Mouse (Mus musculus) CH12F3 (cell line): ENCODE results near the gene Nudt15.
"Not testable (repeated sequence)": the region's sequence is repeated elsewhere in the genome, so short reads cannot be mapped to it uniquely, and the experiment has no call there.

ENCODE experiments used
- in situ Hi-C: fragments of 300-500 bp; cut with MboI; formaldehyde crosslinking; loops from 2 replicates; pipeline ENCODE4 v1.14.3; 2020; ENCODE audit warnings: low sequenced_read_pairs

Nudt15 gene

DNA sequence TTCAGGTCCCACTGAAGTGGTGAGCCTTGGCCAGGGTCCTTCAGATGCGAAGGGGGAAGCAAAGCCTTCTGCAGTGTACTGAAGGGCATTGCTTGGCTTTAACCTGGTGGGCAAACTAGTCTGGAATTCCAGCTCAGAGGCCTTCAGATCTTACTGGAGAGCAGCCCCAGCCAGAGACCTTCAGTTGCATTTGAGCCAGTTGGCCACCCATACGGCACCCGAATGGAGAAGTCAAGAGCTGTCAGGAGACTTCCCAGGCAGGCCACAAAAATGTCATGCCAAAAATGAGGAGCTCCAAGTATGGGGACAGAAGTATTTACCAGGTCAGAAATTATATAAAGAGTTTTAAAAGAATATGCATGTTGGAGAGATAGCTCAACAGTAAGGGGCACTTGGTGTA lies at the start of gene Nudt15:
Gene Nudt15 (minus strand): TSS at position 192 of the 400 bp plus-strand sequence.
- in situ Hi-C loops = no loop called here

DNA sequence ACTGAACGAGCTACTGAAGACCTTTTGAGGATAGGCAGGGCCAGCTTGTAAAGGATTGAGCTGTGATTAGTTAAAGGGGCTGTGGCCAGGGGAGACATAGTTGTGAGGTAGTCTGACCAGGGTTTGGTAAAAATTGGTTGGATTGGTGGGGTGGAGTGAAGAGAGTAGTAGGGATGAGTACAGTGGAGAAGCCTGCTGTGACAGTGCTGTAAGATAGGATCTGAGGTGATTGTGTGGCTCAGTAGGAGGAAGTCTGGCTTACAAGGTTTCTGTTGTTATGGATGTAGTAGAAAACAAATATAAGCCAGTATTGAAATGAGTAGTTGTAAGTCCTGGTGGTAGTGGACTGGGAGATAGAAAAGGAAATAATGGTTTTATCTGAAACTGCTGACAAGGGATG lies 44.1 kb upstream of the Nudt15 start:
- in situ Hi-C loops = no loop called here

DNA sequence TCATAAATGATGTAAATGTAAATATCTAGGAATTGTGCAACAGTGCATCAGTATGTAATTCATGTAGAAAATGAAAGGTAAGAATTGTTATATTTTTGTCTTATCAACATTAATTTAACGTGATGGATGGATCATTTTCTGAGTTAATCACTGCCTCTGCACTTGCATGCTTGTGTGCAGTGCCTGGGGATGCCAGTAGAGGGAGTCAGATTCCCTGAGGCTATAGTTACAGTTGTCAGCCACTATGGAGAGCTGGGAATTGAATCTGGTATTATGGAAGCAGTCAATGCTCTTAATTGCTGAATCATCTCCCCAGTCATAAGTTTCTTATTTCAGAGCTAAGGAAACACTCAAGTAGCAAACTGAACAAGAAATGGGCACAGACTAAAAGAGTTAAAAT lies 40.0 kb upstream of the Nudt15 start:
- in situ Hi-C loops = no loop called here

DNA sequence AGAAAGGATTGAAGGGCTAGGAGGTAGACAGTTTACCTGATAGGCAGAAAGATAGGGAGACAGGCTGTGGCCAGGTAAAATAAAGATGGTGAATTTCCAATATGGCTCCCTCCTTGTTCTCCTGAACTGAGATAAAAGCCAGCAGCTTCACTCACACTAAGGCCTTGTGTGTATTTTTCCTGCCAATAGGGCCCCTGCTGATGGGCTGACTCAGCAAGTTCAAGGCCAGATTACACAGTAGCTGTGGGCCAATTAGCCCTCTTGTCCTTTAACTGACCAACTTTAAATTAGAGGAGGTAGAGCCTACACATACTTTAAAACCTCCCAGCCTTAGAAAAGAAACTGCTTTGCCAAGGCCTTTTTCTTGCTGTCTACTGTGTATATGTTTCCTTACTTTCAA lies 28.3 kb upstream of the Nudt15 start:
- in situ Hi-C loops = no loop called here

DNA sequence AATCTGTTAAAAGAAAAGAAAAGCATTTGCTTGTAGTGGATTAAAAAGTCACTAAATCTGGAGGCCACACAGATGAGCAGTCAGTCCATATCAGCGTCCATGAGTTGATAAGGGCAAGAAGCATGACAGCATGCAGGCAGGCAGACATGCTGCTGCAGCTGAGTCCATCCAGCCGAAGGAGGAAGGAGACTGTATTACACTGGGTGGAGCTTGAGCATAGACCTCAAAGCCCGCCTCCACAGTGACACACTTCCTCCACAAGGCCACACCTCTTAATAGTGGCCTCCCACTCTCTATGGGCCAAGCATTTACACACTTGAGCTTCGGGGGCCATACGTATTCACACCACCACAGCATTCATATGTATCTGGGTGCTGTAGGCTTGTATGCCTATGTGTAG lies 26.0 kb upstream of the Nudt15 start:
- in situ Hi-C loops = no loop called here

DNA sequence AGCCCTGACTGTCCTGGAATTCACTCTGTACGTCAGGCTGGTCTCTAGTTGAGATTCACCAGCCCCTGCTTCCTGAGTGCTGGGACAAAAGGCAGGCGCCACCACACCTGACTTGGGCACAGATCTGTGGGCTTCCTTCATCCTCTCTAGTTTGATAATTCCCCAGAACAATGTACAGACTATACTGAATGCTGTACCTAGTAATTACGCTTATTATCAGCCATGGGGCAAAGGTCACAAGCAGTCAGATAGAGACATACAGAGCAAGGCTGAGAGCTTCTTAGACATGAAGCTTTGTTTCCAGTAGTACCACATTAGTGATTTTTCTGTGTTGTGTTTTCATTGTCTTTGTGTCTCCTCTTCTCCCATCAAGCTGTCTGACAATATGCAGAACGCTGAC lies 23.1 kb upstream of the Nudt15 start:
- in situ Hi-C loops = no loop called here

DNA sequence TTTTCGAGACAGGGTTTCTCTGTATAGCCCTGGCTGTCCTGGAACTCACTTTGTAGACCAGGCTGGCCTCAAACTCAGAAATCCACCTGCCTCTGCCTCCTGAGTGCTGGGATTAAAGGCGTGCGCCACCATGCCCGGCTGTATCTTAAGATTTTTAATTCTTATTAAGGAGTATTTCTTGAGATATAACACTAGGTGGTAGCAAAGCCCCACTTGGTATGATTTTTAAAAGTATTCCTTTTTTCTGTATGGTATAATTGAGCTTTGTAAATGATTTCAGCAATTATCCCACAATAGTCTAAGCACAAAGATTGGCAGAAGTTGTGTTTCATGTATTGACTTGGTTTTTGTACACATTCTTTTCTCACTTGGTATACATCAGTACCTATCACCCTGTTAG lies 21.8 kb upstream of the Nudt15 start:
- in situ Hi-C loops = not testable (repeated sequence)

DNA sequence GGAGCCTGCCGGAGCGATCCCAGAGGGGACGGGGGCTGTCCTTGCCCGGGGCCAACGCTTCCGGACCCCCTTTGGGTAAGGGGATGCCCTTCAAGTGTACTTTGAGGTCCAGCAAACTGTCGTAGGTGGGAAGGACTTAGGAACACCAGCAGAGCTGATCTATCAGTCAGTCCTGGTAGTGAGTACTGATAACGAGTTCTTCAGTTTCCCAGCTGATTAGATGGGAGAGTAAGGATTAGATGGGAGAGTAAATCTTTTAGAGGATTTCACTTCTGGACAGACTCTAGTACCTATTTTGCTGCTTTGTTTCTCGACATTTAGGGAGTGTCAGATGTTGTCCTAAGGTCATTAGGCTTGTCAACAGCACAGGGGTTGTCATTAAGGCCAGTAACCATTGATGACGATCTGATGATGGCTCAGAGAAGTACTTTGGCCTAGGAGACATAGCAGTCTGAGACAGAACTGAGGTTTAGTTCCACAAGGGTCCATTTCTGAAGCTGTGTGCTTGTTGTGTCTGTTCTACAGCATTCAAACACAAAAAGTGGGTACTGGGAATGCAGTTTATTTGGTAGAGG lies 5.2 kb upstream of the Nudt15 start:
- in situ Hi-C loops = no loop called here

DNA sequence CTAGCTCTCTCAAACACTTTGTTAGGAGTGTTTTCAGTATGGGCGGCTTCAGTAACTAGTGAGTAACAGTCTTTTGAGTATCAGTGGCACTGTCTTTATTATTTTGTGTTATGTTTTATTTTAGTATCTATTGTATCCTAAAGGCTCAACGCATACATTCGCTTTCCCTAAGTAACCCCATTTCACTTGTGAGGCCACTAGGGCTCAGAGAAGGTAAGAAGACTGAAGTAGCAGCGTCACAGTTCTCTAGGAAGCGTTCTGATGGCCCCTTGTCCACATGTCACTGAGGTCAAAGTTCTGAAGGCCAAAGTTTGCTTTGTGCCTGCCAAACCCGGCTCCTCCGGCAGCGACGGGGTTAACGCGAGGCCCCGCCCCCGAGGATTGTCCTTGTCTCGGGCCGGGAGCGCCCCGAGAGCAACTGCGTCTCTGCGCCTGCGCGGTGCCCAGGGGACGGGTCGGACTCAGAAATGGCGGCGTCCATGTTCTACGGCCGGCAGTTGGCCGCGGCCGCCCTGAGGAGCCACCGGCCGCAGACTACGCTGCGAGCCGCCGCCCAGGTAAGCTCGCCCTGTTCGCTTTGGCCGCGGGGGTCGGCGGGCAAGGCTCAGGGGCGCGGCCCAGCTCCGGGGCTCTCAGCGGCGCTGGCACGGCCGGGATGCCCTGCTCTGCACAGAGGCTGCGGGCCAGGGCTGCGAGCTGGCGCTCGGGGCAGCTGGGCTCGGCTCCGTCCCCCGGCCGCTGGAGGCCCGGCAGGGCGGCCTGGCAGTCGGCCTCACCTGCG lies 4.5 kb upstream of the Nudt15 start:
- in situ Hi-C loops = no loop called here

DNA sequence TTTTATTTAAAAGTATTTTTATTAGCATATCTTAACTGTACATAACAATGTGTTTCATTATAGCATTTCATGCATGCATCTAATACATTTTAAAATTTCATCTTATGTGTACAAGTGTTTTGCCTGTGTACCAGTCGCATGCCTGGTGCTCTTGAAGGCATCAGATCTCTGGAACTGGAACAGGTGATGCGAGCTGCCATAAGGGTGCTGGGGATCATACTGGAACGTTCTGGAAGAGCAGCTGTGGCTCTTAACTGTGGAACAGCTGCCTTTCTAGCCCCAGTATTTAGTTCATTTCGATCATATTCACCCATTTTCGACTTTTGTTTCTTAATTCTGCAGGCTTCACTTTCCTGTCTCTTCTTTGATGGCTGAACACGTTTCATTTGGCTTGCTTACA lies 3.1 kb upstream of the Nudt15 start:
- in situ Hi-C loops = no loop called here

DNA sequence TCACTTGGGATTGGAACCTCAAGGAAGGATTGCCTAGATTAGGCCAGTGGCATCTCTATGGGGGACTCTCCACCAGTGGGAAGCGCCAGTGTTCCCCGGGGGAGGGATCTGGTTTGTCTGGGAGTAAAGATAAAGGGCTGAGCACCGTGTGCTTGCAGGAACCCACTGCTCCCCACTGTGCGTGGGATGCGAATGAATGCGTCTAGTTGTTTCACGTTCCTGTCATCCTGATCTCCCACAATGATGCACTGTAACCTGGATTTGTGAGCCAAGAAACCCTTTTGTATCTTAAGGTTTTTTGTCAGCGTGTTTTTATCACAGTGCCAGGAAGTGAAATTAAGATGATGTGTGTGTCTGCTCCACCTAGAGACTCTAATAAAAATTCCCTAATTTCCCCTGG lies 2.7 kb upstream of the Nudt15 start:
- in situ Hi-C loops = no loop called here

DNA sequence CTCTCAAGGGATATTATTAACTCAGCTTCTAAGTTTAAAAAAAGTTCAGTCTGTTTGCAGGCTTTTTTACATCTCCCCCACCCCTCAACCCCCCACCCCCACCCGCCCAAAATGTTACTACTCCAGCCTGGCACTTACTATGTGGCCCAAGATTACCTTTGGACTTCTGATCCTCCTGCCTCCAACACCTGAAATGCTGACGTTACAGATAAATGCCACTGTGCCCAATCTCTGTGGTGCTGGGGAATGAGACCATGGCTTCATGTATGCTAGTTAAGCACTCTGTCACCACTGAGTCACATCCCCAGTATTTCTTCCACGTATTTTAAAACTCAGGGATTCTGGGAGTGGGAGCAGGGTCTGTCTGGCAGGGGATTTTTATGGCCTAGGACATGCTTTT lies 2.2 kb upstream of the Nudt15 start:
- in situ Hi-C loops = no loop called here

DNA sequence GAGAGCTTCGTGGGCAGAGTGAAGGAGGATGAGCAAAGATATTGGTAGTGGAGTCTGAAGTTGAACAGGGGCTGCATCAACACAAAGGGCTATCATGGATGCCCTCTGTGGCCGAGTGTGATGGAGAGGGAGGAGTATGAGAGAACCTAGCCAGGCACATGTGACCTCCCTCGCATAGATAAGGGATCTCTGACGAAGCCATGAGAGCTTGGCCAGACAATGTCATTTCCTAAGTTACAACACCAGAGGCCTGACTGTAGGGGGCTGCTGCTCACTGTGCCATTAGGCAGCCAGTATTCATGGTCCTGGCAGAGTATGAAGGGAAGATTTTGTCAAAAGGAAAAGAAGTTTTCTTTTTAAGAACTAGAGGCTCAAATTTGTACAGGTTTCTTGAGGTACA lies 1.0 kb downstream of the Nudt15 start:
- in situ Hi-C loops = no loop called here

DNA sequence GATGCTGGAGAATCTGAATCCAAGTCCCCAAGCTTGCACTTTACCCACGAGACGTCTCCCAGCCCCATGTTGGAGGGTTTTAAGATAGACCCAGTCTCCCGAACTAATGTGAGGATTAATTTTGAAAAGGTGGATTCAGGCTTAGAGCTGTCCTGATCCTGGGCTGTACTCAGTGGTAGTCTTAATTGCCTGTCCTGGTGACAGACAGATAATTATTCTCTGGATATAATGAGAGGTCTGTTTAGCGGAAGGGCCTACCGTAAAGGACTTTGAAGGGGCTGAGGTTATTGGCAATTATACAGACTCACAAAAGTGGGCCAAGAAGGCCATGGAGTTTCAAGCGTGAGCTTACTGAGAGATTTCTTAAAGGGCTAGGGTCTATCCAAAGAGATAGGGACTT lies 4.3 kb downstream of the Nudt15 start:
- in situ Hi-C loops = no loop called here

DNA sequence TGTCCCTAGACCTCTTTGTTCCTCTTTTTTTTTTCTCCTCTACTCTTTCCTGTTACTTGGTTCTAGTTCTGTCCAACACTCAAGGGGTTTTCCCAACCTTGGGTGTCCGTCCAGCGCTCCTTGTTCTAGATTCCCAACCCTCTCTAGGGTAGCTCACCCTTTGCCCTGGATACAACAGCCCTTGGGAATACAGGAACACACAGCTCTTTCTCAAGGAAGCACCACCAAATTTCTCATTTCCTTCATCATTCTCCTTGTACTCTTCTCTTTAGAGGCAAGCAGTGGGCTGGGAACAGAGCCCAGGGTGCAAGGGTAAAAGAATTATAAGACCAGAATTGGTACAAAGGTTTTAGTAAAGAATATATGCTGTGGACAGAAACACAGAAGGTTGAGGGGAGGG lies 12.4 kb downstream of the Nudt15 start:
- in situ Hi-C loops = no loop called here

DNA sequence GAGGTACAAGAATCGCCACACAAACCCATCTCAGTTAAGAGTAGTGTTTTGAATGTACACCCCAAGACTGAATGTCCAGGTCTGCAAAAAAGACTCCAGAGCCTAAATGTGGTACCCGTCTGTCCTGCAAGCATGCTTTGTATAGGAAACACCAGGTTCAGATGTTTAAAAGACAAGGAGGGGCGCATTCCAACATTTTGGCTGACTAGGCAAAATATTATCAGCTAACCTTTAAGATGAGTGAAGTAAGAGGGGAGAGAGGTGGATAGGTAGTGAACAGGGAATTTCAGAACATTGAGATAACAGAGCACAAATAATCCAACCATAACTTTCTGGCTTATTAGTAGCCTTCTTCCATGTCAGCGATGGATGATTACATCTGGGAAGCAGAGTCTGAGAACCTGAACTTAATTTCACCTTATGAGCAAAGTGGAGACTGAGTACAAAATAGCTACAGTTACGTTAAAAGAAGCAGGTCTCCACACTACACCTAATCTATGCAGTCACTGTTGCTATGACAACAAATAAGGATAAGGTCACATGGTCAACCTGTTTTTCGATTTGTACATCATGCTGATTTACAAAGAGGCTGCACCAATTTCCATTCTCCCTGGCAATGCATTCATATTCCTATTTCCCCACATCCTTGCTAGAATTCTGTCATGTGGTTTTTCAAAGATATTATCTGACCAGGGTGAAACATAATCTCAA lies 14.1 kb downstream of the Nudt15 start:
- in situ Hi-C loops = no loop called here

DNA sequence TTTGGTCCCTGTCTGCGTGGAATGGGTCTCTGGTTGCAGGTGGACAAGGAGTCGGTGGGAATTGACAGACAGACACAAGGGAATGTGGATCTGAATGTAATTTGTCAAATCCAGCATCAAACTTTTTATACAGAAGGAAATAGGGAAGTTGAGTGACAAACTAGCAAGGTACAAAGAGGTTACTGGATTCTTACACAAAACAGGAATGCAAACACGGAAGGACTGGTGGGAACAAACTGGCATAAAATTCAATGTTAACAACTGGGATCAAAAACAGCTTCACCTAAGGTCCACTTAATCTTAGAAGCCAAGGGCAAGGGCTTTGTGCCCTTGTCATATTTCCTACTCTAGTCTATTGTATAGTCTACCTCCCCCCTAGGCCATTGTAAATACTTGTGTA lies 19.4 kb downstream of the Nudt15 start:
- in situ Hi-C loops = not testable (repeated sequence)

DNA sequence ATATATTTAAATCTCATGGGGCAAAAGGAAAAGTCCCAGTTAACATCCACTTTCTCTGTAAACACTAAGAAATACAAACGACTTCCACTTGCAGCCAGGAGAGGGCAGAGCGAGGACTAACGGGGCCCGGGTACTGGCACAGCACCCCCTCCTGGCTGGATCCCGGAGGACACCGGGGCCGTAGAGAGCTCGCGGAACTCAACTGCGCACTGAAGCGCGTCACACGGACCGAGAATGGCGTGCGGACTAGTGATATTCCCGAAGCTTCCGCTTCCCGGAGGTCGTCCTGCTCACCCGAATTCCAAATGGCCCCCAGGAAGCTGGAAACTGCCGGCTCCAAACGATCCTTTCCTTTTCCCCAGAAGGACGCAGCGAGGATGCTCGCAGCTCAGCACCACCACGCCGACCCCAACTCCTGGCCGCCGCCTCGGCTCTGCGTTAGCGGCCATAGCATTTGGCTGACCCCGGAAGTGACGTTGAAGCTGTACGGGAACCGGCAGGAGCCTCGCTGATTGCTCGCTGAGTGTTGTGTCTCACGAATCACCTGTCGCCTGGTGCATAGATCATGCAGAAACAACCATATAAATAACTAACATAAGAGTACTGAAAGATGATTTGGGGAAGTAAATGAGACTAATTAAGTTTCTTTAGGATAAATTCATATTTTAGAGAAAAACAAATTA lies 23.1 kb downstream of the Nudt15 start, which contains the start of gene Sucla2:
Gene Sucla2 (plus strand): TSS at position 554 of the 683 bp plus-strand sequence.
- in situ Hi-C loops = no loop called here

DNA sequence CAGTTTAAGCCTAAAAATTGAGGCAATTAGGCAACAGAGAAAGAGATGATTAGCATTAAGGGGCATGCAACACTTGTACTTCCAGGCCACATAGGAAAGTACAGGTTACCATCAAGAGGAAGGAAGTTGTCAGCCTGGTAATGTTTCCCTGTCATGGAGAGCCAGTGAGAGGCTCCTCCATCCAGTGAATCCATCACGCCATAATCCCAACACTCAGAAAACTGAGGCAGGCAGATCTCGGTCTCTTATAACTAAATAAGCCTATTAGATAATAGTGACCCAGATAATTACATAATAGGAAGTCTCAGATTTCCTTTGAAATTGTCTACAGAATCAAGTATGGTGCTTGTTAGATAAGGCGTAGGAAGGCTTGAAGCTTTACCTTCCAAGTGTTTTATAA lies 23.9 kb downstream of the Nudt15 start:
- in situ Hi-C loops = no loop called here

DNA sequence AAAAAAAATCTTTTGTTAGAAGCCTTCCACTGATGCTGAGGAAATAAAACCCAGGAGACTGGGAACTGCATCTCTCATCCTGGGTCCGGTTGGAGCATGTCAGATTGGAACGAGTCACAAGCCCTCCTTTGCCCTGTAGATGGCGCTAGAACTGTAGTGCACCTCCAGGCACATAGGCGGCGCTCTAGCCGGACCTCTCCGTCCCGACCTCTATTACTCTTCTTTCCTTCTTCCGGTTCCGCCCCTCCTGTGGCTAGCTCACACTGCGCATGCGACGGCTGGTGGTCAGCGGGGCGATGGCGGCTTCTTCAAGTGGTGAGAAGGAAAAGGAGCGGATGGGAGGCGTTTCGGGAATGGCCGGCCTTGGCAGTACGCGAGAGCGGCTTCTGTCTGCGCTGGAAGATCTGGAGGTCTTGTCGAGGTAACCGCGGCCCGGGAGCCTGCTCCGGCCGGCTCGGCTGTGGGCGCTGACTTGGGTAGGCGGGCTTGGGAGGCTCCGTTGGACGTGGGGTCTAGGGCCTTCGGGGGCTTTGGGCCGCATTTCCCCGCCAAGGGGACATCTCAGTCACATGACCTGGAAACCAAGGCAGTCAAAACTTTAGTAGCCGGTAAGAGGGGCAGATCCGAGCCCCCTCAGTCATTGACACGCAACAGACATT lies 38.1 kb downstream of the Nudt15 start, which contains the start of gene Med4:
Gene Med4 (plus strand): TSS at position 261 of the 659 bp plus-strand sequence.
- in situ Hi-C loops = no loop called here
